Mouse (Mus musculus) ES-Bruce4 (cell line): ENCODE results near the gene Ufsp1. TPM values are rescaled to one million over a fixed set of nuclear protein-coding genes. Genes with fewer than 3 reads are reported as not detected.

Experiments used
- H3K27ac ChIP-seq: 2 replicates; pipeline ENCODE4 v1.5.1; 2012; ENCODE audit warnings: low read length, inconsistent platforms; ENCODE audit not compliant: insufficient read depth
- H3K27me3 ChIP-seq: 2 replicates; pipeline ENCODE4 v1.6.1; 2012; ENCODE audit warnings: mild to moderate bottlenecking, low read length, inconsistent platforms; ENCODE audit not compliant: control insufficient read depth, poor library complexity, insufficient read depth, severe bottlenecking
- H3K36me3 ChIP-seq: 2 replicates; pipeline ENCODE4 v1.6.1; 2012; ENCODE audit warnings: inconsistent platforms, mild to moderate bottlenecking, low read length, moderate library complexity; ENCODE audit not compliant: control insufficient read depth, poor library complexity, insufficient read depth, severe bottlenecking
- H3K4me1 ChIP-seq: one replicate; pipeline ENCODE4 v1.8.1; 2011; ENCODE audit warnings: low read length; ENCODE audit not compliant: control insufficient read depth, insufficient read depth
- H3K4me3 ChIP-seq: 2 replicates; pipeline ENCODE4 v1.5.1; 2011; ENCODE audit warnings: low read depth, mild to moderate bottlenecking, low read length
- H3K9ac ChIP-seq: 2 replicates; pipeline ENCODE4 v1.6.1; 2012; ENCODE audit warnings: low read depth, mild to moderate bottlenecking, inconsistent platforms; ENCODE audit not compliant: poor library complexity, severe bottlenecking
- H3K9me3 ChIP-seq: replicated peaks from 2 replicates; pipeline ENCODE4 v1.6.1; 2012; ENCODE audit warnings: mild to moderate bottlenecking, low read length, inconsistent platforms; ENCODE audit not compliant: control insufficient read depth, poor library complexity, insufficient read depth, severe bottlenecking
- CTCF ChIP-seq: IDR thresholded peaks from one replicate; pipeline ENCODE4 v1.8.1; 2011; ENCODE audit warnings: low read depth, low read length
- EP300 ChIP-seq: IDR thresholded peaks from 2 replicates; pipeline ENCODE4 v1.6.1; 2011; ENCODE audit warnings: low read depth, low read length; ENCODE audit not compliant: insufficient read depth
- POLR2A ChIP-seq: IDR thresholded peaks from one replicate; pipeline ENCODE4 v1.8.1; 2011; ENCODE audit warnings: low read length; ENCODE audit not compliant: insufficient read depth
- polyA plus RNA-seq: library from polyadenylated mRNA; stranded (reverse); fragments of >200 nt; gene quantifications from 2 replicates; pipeline ENCODE4 v1.2.4, GENCODE M21; 2011; ENCODE audit warnings: low read depth; ENCODE audit not compliant: missing spikeins, insufficient read depth, insufficient read length

Ufsp1 gene
- polyA plus RNA-seq, 1 experiment = 6.4 TPM

DNA sequence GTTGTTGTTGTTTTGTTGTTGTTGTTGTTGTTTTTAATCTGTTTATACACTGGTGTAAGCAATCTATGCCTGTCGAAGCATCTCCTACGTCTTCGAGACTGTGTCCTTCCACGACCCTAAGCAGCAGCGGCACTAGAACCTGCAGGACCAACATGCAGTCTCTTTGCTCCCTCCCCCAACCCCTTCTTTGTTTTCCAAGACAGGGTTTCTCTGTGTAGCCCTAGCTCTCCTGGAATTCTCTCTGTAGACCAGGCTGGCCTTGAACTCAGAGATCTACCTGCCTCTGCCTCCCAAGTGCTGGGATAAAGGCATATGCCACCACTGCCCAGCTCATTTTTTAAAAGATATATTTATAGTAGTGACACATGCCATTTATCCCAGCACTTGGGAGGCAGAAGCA lies 49.0 kb downstream of the Ufsp1 start:
- no peak overlapping the region for H3K27ac ChIP-seq
- H3K27me3 ChIP-seq = no peaks in the 10 kb centered on the region
- peaks cover 2% of the 10 kb centered on the region for H3K4me1 ChIP-seq
- no peak overlapping the region for H3K4me3 ChIP-seq
- no peak overlapping the region for H3K9ac ChIP-seq
- TF ChIP-seq CTCF (no peak), EP300 (no peak), POLR2A (no peak)
- H3K36me3 ChIP-seq = no peaks in the 10 kb centered on the region
- no peaks in the 10 kb centered on the region for H3K9me3 ChIP-seq

GRCm38 (mm10) chr5:137343869-137344268 lies 49.4 kb downstream of the Ufsp1 start:
- Histone ChIP-seq H3K27me3 (no peaks in the 10 kb centered on the region), H3K4me3 (no peak overlapping the region), H3K9ac (no peak overlapping the region), H3K9me3 (no peaks in the 10 kb centered on the region), H3K27ac (no peak overlapping the region), H3K4me1 (peaks cover 2% of the 10 kb centered on the region), H3K36me3 (no peaks in the 10 kb centered on the region)
- TF ChIP-seq EP300 (no peak), CTCF (no peak), POLR2A (no peak)

Other genes starting within 250 kb of the Ufsp1 start
- gene Ap1s1, start 248.5 kb upstream of the Ufsp1 start, polyA plus RNA-seq = 68.6 and 78.9 TPM in 2 replicates
- gene Serpine1, start 222.4 kb upstream of the Ufsp1 start, polyA plus RNA-seq = 32.8 and 33.4 TPM in 2 replicates
- gene Trim56, start 178.4 kb upstream of the Ufsp1 start, polyA plus RNA-seq = 15.2 and 16.1 TPM in 2 replicates
- not detected in 2 replicates for gene Muc3, start 145.3 kb upstream of the Ufsp1 start, polyA plus RNA-seq
- gene Muc3a, start 82.2 kb upstream of the Ufsp1 start, polyA plus RNA-seq = 2.2 and 2.5 TPM in 2 replicates
- gene Ache, start 7.1 kb upstream of the Ufsp1 start, polyA plus RNA-seq = 0.31 TPM in 1 of 2 replicates, not detected in the other
- 121 and 139 TPM in 2 replicates for gene Srrt, start 13.0 kb downstream of the Ufsp1 start, polyA plus RNA-seq
- gene Trip6, start 19.8 kb downstream of the Ufsp1 start, polyA plus RNA-seq = 22.2 and 23.2 TPM in 2 replicates
- gene Slc12a9, start 39.0 kb downstream of the Ufsp1 start, polyA plus RNA-seq = 7.9 and 8.8 TPM in 2 replicates
- 17.1 and 20.7 TPM in 2 replicates for gene Ephb4, start 55.5 kb downstream of the Ufsp1 start, polyA plus RNA-seq
- gene Zan, start 182.4 kb downstream of the Ufsp1 start, polyA plus RNA-seq = 0.04 TPM in 1 of 2 replicates, not detected in the other
- gene Pop7, start 207.9 kb downstream of the Ufsp1 start, polyA plus RNA-seq = 14.4 and 15.0 TPM in 2 replicates
- gene Gigyf1, start 223.9 kb downstream of the Ufsp1 start, polyA plus RNA-seq = 33.5 and 37.9 TPM in 2 replicates
- not detected in 2 replicates for gene Epo, start 238.6 kb downstream of the Ufsp1 start, polyA plus RNA-seq
- 208 and 237 TPM in 2 replicates for gene Gnb2, start 238.9 kb downstream of the Ufsp1 start, polyA plus RNA-seq